Comparison of ENCODE assay signal across 9 mouse cellular contexts in the genomic region with DNA sequence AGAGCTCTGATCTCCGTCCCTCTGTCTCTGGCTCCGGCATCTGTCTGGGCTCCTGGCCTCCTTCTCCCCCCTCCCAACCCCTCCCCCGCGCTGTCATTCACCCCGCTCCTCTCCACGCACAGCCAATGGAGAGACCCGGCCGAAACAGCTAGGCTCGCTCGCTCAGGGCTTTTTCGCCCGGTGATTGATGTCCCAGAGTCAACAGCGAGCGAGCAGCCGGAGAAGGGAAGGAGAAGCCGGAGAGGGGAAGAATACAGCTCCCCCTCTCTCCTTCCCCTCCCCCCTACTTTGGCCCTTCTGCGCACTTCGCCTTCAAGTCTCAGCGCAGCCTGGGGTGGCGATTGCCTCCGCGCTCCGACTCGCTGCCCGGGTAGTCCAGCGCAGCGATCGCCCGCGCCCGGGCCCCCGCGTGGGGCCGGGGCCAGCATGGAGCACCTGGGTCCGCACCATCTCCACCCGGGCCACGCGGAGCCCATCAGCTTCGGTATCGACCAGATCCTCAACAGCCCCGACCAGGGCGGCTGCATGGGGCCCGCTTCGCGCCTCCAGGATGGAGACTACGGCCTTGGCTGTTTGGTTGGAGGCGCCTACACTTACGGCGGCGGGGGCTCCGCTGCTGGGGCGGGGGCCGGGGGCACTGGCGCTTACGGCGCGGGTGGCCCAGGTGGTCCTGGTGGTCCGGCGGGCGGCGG. TPM values are rescaled to one million over a fixed set of nuclear protein-coding genes. Genes with fewer than 3 reads are reported as not detected.
DNase-seq lines count a peak whose midpoint lies in the region; ATAC-seq lines count a peak whose summit lies in the region.
"Had no signal": no experiment of that assay in that cellular context is flagged by ENCODE, and none has a peak within 500 bp of the region (broad histone marks: within the 10 kb centered on the region; RNA-seq: fewer than 3 reads in every experiment).

Gene Tlx1 (plus strand): TSS at position 191 of the 692 bp plus-strand sequence.

- H3K4me1 ChIP-seq in lung, embryonic 16.5 days (replicated peaks; ENCODE audit: control insufficient read depth, insufficient read depth, low read length) = peaks cover 11% of the 10 kb centered on the region
- H3K4me1 ChIP-seq in forebrain, embryonic 11.5 days (replicated peaks; ENCODE audit: control insufficient read depth, insufficient read depth, low read length) = peaks cover 9% of the 10 kb centered on the region
- peaks cover 8% of the 10 kb centered on the region for H3K4me1 ChIP-seq in limb, embryonic 11.5 days (ENCODE audit: control insufficient read depth, insufficient read depth, low read length)
- peaks cover 14% of the 10 kb centered on the region; the same call in 1 of the 2 replicates for H3K4me1 ChIP-seq in stomach, embryonic 15.5 days

- no peaks in the 10 kb centered on the region; the same call in 1 of the 2 replicates for H3K9me3 ChIP-seq in lung, embryonic 16.5 days (ENCODE audit: control insufficient read depth, low read length)
- H3K9me3 ChIP-seq in forebrain, embryonic 11.5 days (ENCODE audit: control insufficient read depth, low read length) = no peaks in the 10 kb centered on the region
- no peaks in the 10 kb centered on the region for H3K9me3 ChIP-seq in limb, embryonic 11.5 days (ENCODE audit: control insufficient read depth, low read length)
- no peaks in the 10 kb centered on the region for H3K9me3 ChIP-seq in stomach, embryonic 15.5 days

- WGBS in lung, embryonic 16.5 days = under 1% methylated on average over 55 of the region's 61 CpGs
- under 1% methylated on average over 59 of the region's 61 CpGs for WGBS in forebrain, embryonic 11.5 days
- under 1% methylated on average over 61 of the region's 61 CpGs for WGBS in limb, embryonic 11.5 days
- WGBS in stomach, embryonic 15.5 days = under 1% methylated on average over 61 of the region's 61 CpGs

- no peak for DNase-seq in lung, postnatal 36 days
- peak; percentile 65 for DNase-seq in forebrain, embryonic 11.5 days (ENCODE audit: low spot score)
- DNase-seq in limb, embryonic 11.5 days (ENCODE audit: low spot score) = peak; percentile 60
- no peak for DNase-seq in adrenal gland, postnatal 36 days
- no peak for DNase-seq in urinary bladder, adult 2 months (ENCODE audit: low spot score)

- H3K4me2 ChIP-seq in lung, embryonic 16.5 days (ENCODE audit: low read depth, low read length) = peak within 1 kb of the TSS; percentile 39; the same call in 1 of the 2 replicates
- H3K4me2 ChIP-seq in forebrain, embryonic 11.5 days (ENCODE audit: low read depth, low read length, severe bottlenecking) = peak within 1 kb of the TSS; percentile 34; the same call in 1 of the 2 replicates
- peak within 1 kb of the TSS; percentile 40 for H3K4me2 ChIP-seq in limb, embryonic 11.5 days (ENCODE audit: low read depth, severe bottlenecking)
- peak within 1 kb of the TSS; percentile 49 for H3K4me2 ChIP-seq in stomach, embryonic 15.5 days

- H3K27me3 ChIP-seq in lung, embryonic 16.5 days (ENCODE audit: control insufficient read depth, insufficient read depth, low read depth, low read length) = peaks cover 95% of the 10 kb centered on the region
- peaks cover 96% of the 10 kb centered on the region for H3K27me3 ChIP-seq in forebrain, embryonic 11.5 days (ENCODE audit: control insufficient read depth, insufficient read depth, low read length)
- H3K27me3 ChIP-seq in limb, embryonic 11.5 days (ENCODE audit: control insufficient read depth, insufficient read depth, low read length) = peaks cover 92% of the 10 kb centered on the region
- H3K27me3 ChIP-seq in stomach, embryonic 15.5 days (replicated peaks) = peaks cover 95% of the 10 kb centered on the region

- peak within 1 kb of the TSS; percentile 30 for H3K4me3 ChIP-seq in lung, embryonic 16.5 days (ENCODE audit: low read length)
- H3K4me3 ChIP-seq in forebrain, embryonic 11.5 days (ENCODE audit: low read depth, low read length) = peak within 1 kb of the TSS; percentile 15; the same call in 1 of the 2 replicates
- H3K4me3 ChIP-seq in limb, embryonic 11.5 days (ENCODE audit: low read depth, low read length) = peak within 1 kb of the TSS; percentile 16
- H3K4me3 ChIP-seq in stomach, embryonic 15.5 days (replicated peaks) = peak within 1 kb of the TSS; percentile 35

- H3K27ac ChIP-seq in lung, embryonic 16.5 days (ENCODE audit: low read length) = no peak within 1 kb of the TSS
- H3K27ac ChIP-seq in forebrain, embryonic 11.5 days (ENCODE audit: low read depth, low read length) = no peak within 1 kb of the TSS
- H3K27ac ChIP-seq in limb, embryonic 11.5 days (replicated peaks; ENCODE audit: low read depth, low read length) = no peak within 1 kb of the TSS
- peak within 1 kb of the TSS; percentile 44; the same call in 1 of the 2 replicates for H3K27ac ChIP-seq in stomach, embryonic 15.5 days

- no peak within 1 kb of the TSS for H3K9ac ChIP-seq in lung, embryonic 16.5 days (ENCODE audit: low read length)
- no peak within 1 kb of the TSS for H3K9ac ChIP-seq in forebrain, embryonic 11.5 days (ENCODE audit: low read length)
- H3K9ac ChIP-seq in limb, embryonic 11.5 days (ENCODE audit: low read length) = no peak within 1 kb of the TSS
- 0 out of 2 replicates have a peak within 1 kb of the TSS, but pooled peaks have one; percentile 16 for H3K9ac ChIP-seq in stomach, embryonic 15.5 days

- no peaks in the 10 kb centered on the region for H3K36me3 ChIP-seq in lung, embryonic 16.5 days (ENCODE audit: control insufficient read depth, insufficient read depth, low read length)
- H3K36me3 ChIP-seq in forebrain, embryonic 11.5 days (ENCODE audit: control insufficient read depth, insufficient read depth, low read length) = no peaks in the 10 kb centered on the region
- H3K36me3 ChIP-seq in limb, embryonic 11.5 days (ENCODE audit: control insufficient read depth, insufficient read depth, low read length) = no peaks in the 10 kb centered on the region
- H3K36me3 ChIP-seq in stomach, embryonic 15.5 days = no peaks in the 10 kb centered on the region

- ATAC-seq in lung, embryonic 16.5 days (ENCODE audit: low read depth) = peak; percentile 31; the same call in 1 of the 2 replicates
- no peak for ATAC-seq in forebrain, embryonic 11.5 days (replicated peaks; ENCODE audit: low FRiP score)
- ATAC-seq in limb, embryonic 11.5 days (ENCODE audit: insufficient number of reproducible peaks, low FRiP score, low TSS enrichment, low read depth) = no peak
- ATAC-seq in stomach, embryonic 15.5 days (ENCODE audit: insufficient read depth, low FRiP score, low read depth) = peak; percentile 42
- ATAC-seq in erythroblast, adult 5-6 weeks (replicated peaks; ENCODE audit: low FRiP score, poor library complexity, severe bottlenecking) = no peak

RNA-seq across cellular contexts. Expression of gene Tlx1, which starts in this region (rescaled TPM):
- not detected in 2 replicates for polyA plus RNA-seq in lung, embryonic 16.5 days (2015; fragmentation: Nextera tagmentation; extraction: Ambion mirVana)
- not detected in 2 replicates for polyA plus RNA-seq in forebrain, embryonic 11.5 days (2014; fragmentation: Nextera tagmentation; extraction: Ambion mirVana)
- 0.13 and 0.17 TPM in 2 replicates for polyA plus RNA-seq in limb, embryonic 11.5 days (2014; fragmentation: Nextera tagmentation; extraction: Ambion mirVana)
- 5.4 and 6.5 TPM in 2 replicates for polyA plus RNA-seq in stomach, embryonic 15.5 days (2015; fragmentation: Nextera tagmentation; extraction: Ambion mirVana)
- total RNA-seq in erythroblast, adult 5-6 weeks (2015; ENCODE audit: low replicate concordance) = not detected in 2 replicates
- total RNA-seq in erythroblast, adult 5-6 weeks (2017; ENCODE audit: low replicate concordance) = not detected in 2 replicates
- total RNA-seq in adrenal gland, postnatal 36 days (2021) = not detected
- polyA plus RNA-seq in urinary bladder, adult 2 months (2012; rRNA removed) = not detected in 2 replicates
- total RNA-seq: liver, adult 2 months had no signal

Comparison
In these comparisons a context has a peak if more than half of its experiments do, and no peak if none do; other contexts are left out.
1. Peak in ATAC-seq, H3K4me3 ChIP-seq and H3K4me2 ChIP-seq in lung, embryonic 16.5 days; RNA of the gene not detected or under 1 TPM.
2. Peak in DNase-seq, H3K4me3 ChIP-seq and H3K4me2 ChIP-seq in forebrain, embryonic 11.5 days; RNA of the gene not detected or under 1 TPM.
3. Peak in DNase-seq, H3K4me3 ChIP-seq and H3K4me2 ChIP-seq in limb, embryonic 11.5 days; RNA of the gene not detected or under 1 TPM.